Mouse (Mus musculus): Measurements from ENCODE around the gene Ccer2.

DNA sequence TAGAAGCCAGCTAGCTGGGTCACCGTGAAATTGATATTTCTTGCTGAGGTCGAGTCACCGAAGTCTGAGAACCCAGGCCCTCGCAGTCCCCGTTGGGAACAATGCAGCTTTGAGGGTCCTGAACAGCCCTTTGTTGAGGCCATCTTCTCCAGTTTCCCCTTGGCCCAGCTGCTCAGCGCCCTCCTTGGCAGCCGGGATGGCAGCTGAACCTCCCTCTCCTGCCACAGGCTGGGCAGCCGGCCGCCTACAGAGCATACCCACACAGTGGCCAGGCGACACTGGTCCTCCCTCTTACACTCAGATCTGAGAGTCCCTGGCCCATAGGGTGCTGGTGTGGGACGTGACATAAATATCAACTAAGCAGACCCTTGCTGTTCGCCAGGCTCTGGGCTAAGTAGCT lies 18.2 kb downstream of the Ccer2 start:
- no peak for TF ChIP-seq CTCF (IDR thresholded peaks at IDR 0.05)
- TF ChIP-seq EP300 (IDR thresholded peaks at IDR 0.05): no peak
